ENCODE assay signal across 1 mouse cellular context in genomic region chr8:84698929-84699401, GRCm38 (mm10).
TF ChIP-seq lines count a peak whose summit lies in the region.

No protein-coding gene starts in this region.

TF ChIP-seq in CH12.LX, 34 proteins besides CTCF, POLR2A, EP300 and RAD21:
- TF ChIP-seq TBP (conservative IDR thresholded peaks at IDR 0.05; ENCODE audit: low read depth, low read length) (no peak), ZKSCAN1 (IDR thresholded peaks at IDR 0.05; ENCODE audit: borderline replicate concordance, low read depth, low read length) (no peak), SMC3 (IDR thresholded peaks at IDR 0.05; ENCODE audit: low read depth, low read length) (no peak), PAX5 (IDR thresholded peaks at IDR 0.05; ENCODE audit: low read length) (no peak), TCF12 (IDR thresholded peaks at IDR 0.05; ENCODE audit: low read depth, low read length) (no peak), ZMIZ1 (IDR thresholded peaks at IDR 0.05; ENCODE audit: low read depth, low read length) (no peak), MYC (IDR thresholded peaks at IDR 0.05; ENCODE audit: low read depth, low read length) (no peak), CHD1 (IDR thresholded peaks at IDR 0.05; ENCODE audit: low read depth, low read length) (no peak), POLR2AphosphoS2 (IDR thresholded peaks at IDR 0.05; ENCODE audit: low read depth, low read length) (no peak), MXI1 (IDR thresholded peaks at IDR 0.05; ENCODE audit: low read depth, low read length) (no peak), MEF2A (IDR thresholded peaks at IDR 0.05; ENCODE audit: borderline replicate concordance, low read depth, low read length) (no peak), NRF1 (IDR thresholded peaks at IDR 0.05; ENCODE audit: low read depth, low read length) (no peak), GABPA (IDR thresholded peaks at IDR 0.05; ENCODE audit: insufficient replicate concordance, low read depth, low read length) (no peak), ETS1 (conservative IDR thresholded peaks at IDR 0.05; ENCODE audit: low read depth, low read length) (no peak), ZC3H11A (IDR thresholded peaks at IDR 0.05; ENCODE audit: low read depth, low read length) (no peak), RCOR1 (conservative IDR thresholded peaks at IDR 0.05; ENCODE audit: low read depth, low read length) (no peak), USF2 (conservative IDR thresholded peaks at IDR 0.05; ENCODE audit: low read depth, low read length) (no peak), SIN3A (IDR thresholded peaks at IDR 0.05; ENCODE audit: low read length) (no peak)
